Mouse (Mus musculus) liver, embryonic 13.5 days (tissue): Measurements from ENCODE around the gene Dip2c. TPM values are rescaled to one million over a fixed set of nuclear protein-coding genes. Genes with fewer than 3 reads are reported as not detected.

Experiments used
- ATAC-seq: fragments of 200-750 bp; cut with Nextera tagmentation; 2 replicates; pipeline ENCODE4 v1.8.0; 2017; ENCODE audit warnings: low read depth, mild to moderate bottlenecking, moderate number of reproducible peaks, moderate library complexity
- DNase-seq: peaks from one replicate; pipeline ENCODE4 v3.0.0; 2022
- H3K27ac ChIP-seq: fragments of 300-500 bp; sonication (generic); 2 replicates; pipeline ENCODE4 v1.5.1; 2015; ENCODE audit warnings: moderate library complexity, mild to moderate bottlenecking, inconsistent platforms
- H3K27me3 ChIP-seq: fragments of 300-500 bp; sonication (generic); 2 replicates; pipeline ENCODE4 v1.6.1; 2015; ENCODE audit warnings: mild to moderate bottlenecking, inconsistent platforms
- H3K36me3 ChIP-seq: fragments of 300-500 bp; sonication (generic); 2 replicates; pipeline ENCODE4 v1.6.1; 2015; ENCODE audit warnings: mild to moderate bottlenecking, inconsistent platforms
- H3K4me1 ChIP-seq: fragments of 300-500 bp; sonication (generic); replicated peaks from 2 replicates; pipeline ENCODE4 v1.6.1; 2015; ENCODE audit warnings: inconsistent platforms
- H3K4me2 ChIP-seq: fragments of 300-500 bp; sonication (generic); 2 replicates; pipeline ENCODE4 v1.6.1; 2015; ENCODE audit warnings: inconsistent platforms, mild to moderate bottlenecking, moderate library complexity
- H3K4me3 ChIP-seq: fragments of 300-500 bp; sonication (generic); replicated peaks from 2 replicates; pipeline ENCODE4 v1.5.1; 2015; ENCODE audit warnings: mild to moderate bottlenecking, inconsistent platforms
- H3K9ac ChIP-seq: fragments of 300-500 bp; sonication (generic); 2 replicates; pipeline ENCODE4 v1.6.1; 2015; ENCODE audit warnings: mild to moderate bottlenecking, inconsistent platforms
- H3K9me3 ChIP-seq: fragments of 300-500 bp; sonication (generic); replicated peaks from 2 replicates; pipeline ENCODE4 v1.6.1; 2016; ENCODE audit warnings: inconsistent platforms
- WGBS: fragments of 180-500 bp; shearing (Covaris S2); methylation state at CpG from one replicate; pipeline ENCODE4 v1.1.7; 2015; ENCODE audit not compliant: insufficient replicate concordance; 5-methylcytosine and 5-hydroxymethylcytosine counted together
- polyA plus RNA-seq: library from polyadenylated mRNA; unstranded; fragments of >200 nt; fragmentation: Nextera tagmentation; extraction: Ambion mirVana; gene quantifications from 2 replicates; pipeline ENCODE4 v1.2.1, GENCODE M21; 2015

Dip2c gene
- polyA plus RNA-seq, 1 experiment from 2014 or later = 0.45 TPM

- Histone ChIP-seq H3K27ac (no peak overlapping the region), H3K4me1 (no peaks in the 10 kb centered on the region)
- ATAC-seq = no peak
Measured at GRCm38 (mm10) chr13:9635951-9636350, 359.6 kb downstream of the Dip2c start.

GRCm38 (mm10) chr13:9636505-9636904, 360.2 kb downstream of the Dip2c start:
- H3K4me2 ChIP-seq = no peak overlapping the region
- ATAC-seq = no peak

More at GRCm38 (mm10) chr13:9635951-9636350, 359.6 kb downstream of the Dip2c start:
- WGBS = 68% methylated on average over 2 of the region's 2 CpGs
- DNase-seq = no peak
- H3K27me3 ChIP-seq = no peaks in the 10 kb centered on the region
- no peak overlapping the region for H3K4me2 ChIP-seq
- H3K9ac ChIP-seq = no peak overlapping the region
- no peaks in the 10 kb centered on the region for H3K36me3 ChIP-seq
- no peaks in the 10 kb centered on the region for H3K9me3 ChIP-seq
- H3K4me3 ChIP-seq = no peak overlapping the region

GRCm38 (mm10) chr13:9637949-9638348, 361.6 kb downstream of the Dip2c start:
- Histone ChIP-seq H3K27ac (no peak overlapping the region; the same call in 1 of the 2 replicates), H3K9ac (no peak overlapping the region), H3K4me3 (no peak overlapping the region), H3K36me3 (no peaks in the 10 kb centered on the region), H3K4me1 (no peaks in the 10 kb centered on the region), H3K27me3 (no peaks in the 10 kb centered on the region), H3K9me3 (no peaks in the 10 kb centered on the region), H3K4me2 (no peak overlapping the region)
- no peak for ATAC-seq
- DNase-seq = no peak
- 17% methylated on average over 3 of the region's 3 CpGs for WGBS

More at GRCm38 (mm10) chr13:9636505-9636904, 360.2 kb downstream of the Dip2c start:
- Histone ChIP-seq H3K9ac (no peak overlapping the region), H3K27me3 (no peaks in the 10 kb centered on the region), H3K4me3 (no peak overlapping the region), H3K27ac (no peak overlapping the region), H3K4me1 (no peaks in the 10 kb centered on the region), H3K36me3 (no peaks in the 10 kb centered on the region), H3K9me3 (no peaks in the 10 kb centered on the region)
- 45% methylated on average over 4 of the region's 4 CpGs for WGBS
- DNase-seq = no peak

GRCm38 (mm10) chr13:9648716-9649115, 372.4 kb downstream of the Dip2c start:
- H3K27me3 ChIP-seq = no peaks in the 10 kb centered on the region
- no peaks in the 10 kb centered on the region for H3K9me3 ChIP-seq
- no peak for ATAC-seq
- no peak overlapping the region for H3K4me2 ChIP-seq
- H3K4me1 ChIP-seq = no peaks in the 10 kb centered on the region
- H3K27ac ChIP-seq = no peak overlapping the region
- H3K36me3 ChIP-seq = no peaks in the 10 kb centered on the region
- DNase-seq = no peak
- H3K9ac ChIP-seq = no peak overlapping the region
- H3K4me3 ChIP-seq = no peak overlapping the region
- WGBS = 79% methylated on average over 13 of the region's 13 CpGs

GRCm38 (mm10) chr13:9649894-9650293, 373.6 kb downstream of the Dip2c start:
- Histone ChIP-seq H3K4me1 (no peaks in the 10 kb centered on the region), H3K4me3 (no peak overlapping the region), H3K36me3 (no peaks in the 10 kb centered on the region), H3K4me2 (no peak overlapping the region), H3K27me3 (no peaks in the 10 kb centered on the region), H3K9me3 (no peaks in the 10 kb centered on the region), H3K27ac (no peak overlapping the region), H3K9ac (no peak overlapping the region)
- ATAC-seq = no peak
- WGBS = 72% methylated on average over 1 of the region's 1 CpGs
- no peak for DNase-seq

GRCm38 (mm10) chr13:9650580-9650979, 374.3 kb downstream of the Dip2c start:
- DNase-seq = no peak
- H3K27me3 ChIP-seq = no peaks in the 10 kb centered on the region
- no peak for ATAC-seq
- no peak overlapping the region for H3K4me2 ChIP-seq
- no peak overlapping the region for H3K4me3 ChIP-seq
- no peaks in the 10 kb centered on the region for H3K4me1 ChIP-seq
- H3K9me3 ChIP-seq = no peaks in the 10 kb centered on the region
- no peak overlapping the region for H3K9ac ChIP-seq
- no peak overlapping the region for H3K27ac ChIP-seq
- H3K36me3 ChIP-seq = no peaks in the 10 kb centered on the region

- no peaks in the 10 kb centered on the region for H3K9me3 ChIP-seq
- H3K27ac ChIP-seq = no peak overlapping the region
- H3K36me3 ChIP-seq = no peaks in the 10 kb centered on the region
- no peak overlapping the region for H3K4me2 ChIP-seq
- no peak overlapping the region for H3K9ac ChIP-seq
- 54% methylated on average over 3 of the region's 3 CpGs for WGBS
- ATAC-seq (no peak), DNase-seq (no peak)
- no peaks in the 10 kb centered on the region for H3K4me1 ChIP-seq
- H3K27me3 ChIP-seq = no peaks in the 10 kb centered on the region
- no peak overlapping the region for H3K4me3 ChIP-seq
Measured at GRCm38 (mm10) chr13:9653018-9653417, 376.7 kb downstream of the Dip2c start.

GRCm38 (mm10) chr13:9656613-9657012, 380.3 kb downstream of the Dip2c start:
- no peak overlapping the region for H3K4me2 ChIP-seq
- H3K27me3 ChIP-seq = no peaks in the 10 kb centered on the region
- H3K4me1 ChIP-seq = peaks cover 10% of the 10 kb centered on the region
- H3K9me3 ChIP-seq = no peaks in the 10 kb centered on the region
- ATAC-seq = no peak
- WGBS = 74% methylated on average over 6 of the region's 6 CpGs
- H3K36me3 ChIP-seq = no peaks in the 10 kb centered on the region
- H3K9ac ChIP-seq = no peak overlapping the region
- no peak for DNase-seq
- H3K27ac ChIP-seq = no peak overlapping the region
- H3K4me3 ChIP-seq = no peak overlapping the region

- no peaks in the 10 kb centered on the region for H3K36me3 ChIP-seq
- H3K27me3 ChIP-seq = no peaks in the 10 kb centered on the region
- no peak overlapping the region for H3K27ac ChIP-seq
- H3K9ac ChIP-seq = no peak overlapping the region
- H3K4me3 ChIP-seq = no peak overlapping the region
- no peaks in the 10 kb centered on the region for H3K9me3 ChIP-seq
- H3K4me1 ChIP-seq = peaks cover 10% of the 10 kb centered on the region
- H3K4me2 ChIP-seq = no peak overlapping the region
- 73% methylated on average over 1 of the region's 1 CpGs for WGBS
- DNase-seq = no peak
- ATAC-seq = no peak
Measured at GRCm38 (mm10) chr13:9660711-9661110, 384.4 kb downstream of the Dip2c start.

- Histone ChIP-seq H3K4me2 (no peak overlapping the region), H3K27ac (no peak overlapping the region), H3K9me3 (no peaks in the 10 kb centered on the region), H3K36me3 (no peaks in the 10 kb centered on the region), H3K9ac (no peak overlapping the region), H3K4me1 (peaks cover 10% of the 10 kb centered on the region), H3K27me3 (no peaks in the 10 kb centered on the region), H3K4me3 (no peak overlapping the region)
- ATAC-seq = no peak
- DNase-seq = no peak
- 78% methylated on average over 1 of the region's 1 CpGs for WGBS
Measured at GRCm38 (mm10) chr13:9663593-9663992, 387.3 kb downstream of the Dip2c start.

GRCm38 (mm10) chr13:9667954-9668496, 391.7 kb downstream of the Dip2c start:
- Histone ChIP-seq H3K9me3 (no peaks in the 10 kb centered on the region), H3K4me1 (no peaks in the 10 kb centered on the region), H3K4me2 (no peak overlapping the region), H3K4me3 (no peak overlapping the region), H3K36me3 (no peaks in the 10 kb centered on the region), H3K27ac (no peak overlapping the region), H3K27me3 (no peaks in the 10 kb centered on the region), H3K9ac (no peak overlapping the region)
- DNase-seq (no peak), ATAC-seq (no peak)
- WGBS = 70% methylated on average over 7 of the region's 7 CpGs

- 79% methylated on average over 5 of the region's 5 CpGs for WGBS
- no peaks in the 10 kb centered on the region for H3K27me3 ChIP-seq
Measured at GRCm38 (mm10) chr13:9669246-9669645, 392.9 kb downstream of the Dip2c start.

More at GRCm38 (mm10) chr13:9669246-9669645, 392.9 kb downstream of the Dip2c start:
- Histone ChIP-seq H3K9ac (no peak overlapping the region), H3K27ac (no peak overlapping the region), H3K4me1 (no peaks in the 10 kb centered on the region), H3K36me3 (no peaks in the 10 kb centered on the region), H3K4me2 (no peak overlapping the region), H3K9me3 (no peaks in the 10 kb centered on the region), H3K4me3 (no peak overlapping the region)
- DNase-seq (no peak), ATAC-seq (no peak)
